Mouse (Mus musculus): Measurements from ENCODE around the gene Siah1a.

DNA sequence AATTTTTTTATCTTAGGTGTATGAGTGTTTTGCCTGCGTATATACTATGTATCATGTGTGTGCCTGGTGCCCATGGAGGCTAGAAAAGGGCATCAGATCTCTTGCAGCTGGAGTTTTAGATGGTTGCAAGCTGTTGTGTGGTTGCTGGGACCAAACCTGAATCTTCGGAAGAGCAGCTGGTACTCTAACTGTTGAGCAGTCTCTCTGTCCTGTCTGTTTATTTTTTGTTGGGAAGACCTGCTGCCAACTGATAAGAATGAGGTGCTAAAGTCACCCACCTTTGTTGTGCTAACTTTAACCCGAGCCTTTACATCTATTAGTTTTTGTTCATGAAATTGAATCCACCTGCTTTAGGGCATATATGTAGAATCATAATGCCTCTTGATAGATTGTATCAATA, 43.3 kb downstream of the Siah1a start:
- TF ChIP-seq CTCF (IDR thresholded peaks at IDR 0.05; ENCODE audit: control insufficient read depth, insufficient read depth, insufficient replicate concordance, low read depth, low read length) (no peak), POLR2A (IDR thresholded peaks at IDR 0.05; ENCODE audit: control insufficient read depth, low read depth, low read length) (no peak)

All from testis, adult 2 months (tissue).